Mouse (Mus musculus): Measurements from ENCODE around the gene Akain1. TPM values are rescaled to one million over a fixed set of nuclear protein-coding genes. Genes with fewer than 3 reads are reported as not detected.

Gene Akain1
- polyA plus RNA-seq, 1 experiment = not detected

- Histone ChIP-seq H3K4me3 (ENCODE audit: insufficient read depth, poor library complexity, severe bottlenecking) (no peak overlapping the region), H3ac (ENCODE audit: control insufficient read depth, insufficient read length, low read depth) (no peak overlapping the region), H3K36me3 (ENCODE audit: control insufficient read depth, insufficient read depth) (no peaks in the 10 kb centered on the region), H3K79me3 (ENCODE audit: low read depth) (no peaks in the 10 kb centered on the region), H3K27me3 (ENCODE audit: control insufficient read depth, insufficient read depth, insufficient read length) (no peaks in the 10 kb centered on the region), H3K79me2 (ENCODE audit: control insufficient read depth, insufficient read depth) (no peaks in the 10 kb centered on the region)
- TF ChIP-seq MYOD1 (IDR thresholded peaks at IDR 0.05; ENCODE audit: control insufficient read depth, insufficient read length, low read depth) (no peak), USF1 (IDR thresholded peaks at IDR 0.05; ENCODE audit: low read depth) (no peak), FOSL1 (IDR thresholded peaks at IDR 0.05; ENCODE audit: insufficient read depth, low read length, poor library complexity, severe bottlenecking) (no peak), CEBPB (IDR thresholded peaks at IDR 0.05; ENCODE audit: low read depth) (no peak), MYOG (IDR thresholded peaks at IDR 0.05; ENCODE audit: control insufficient read depth, extremely low read depth, insufficient read length) (no peak), MAX (IDR thresholded peaks at IDR 0.05) (no peak), CTCF (IDR thresholded peaks at IDR 0.05; ENCODE audit: control insufficient read depth, insufficient read depth, insufficient read length) (no peak)
These were observed 700 bp downstream of the Akain1 start for GRCm38 (mm10) chr17:69439571-69440480.

DNA sequence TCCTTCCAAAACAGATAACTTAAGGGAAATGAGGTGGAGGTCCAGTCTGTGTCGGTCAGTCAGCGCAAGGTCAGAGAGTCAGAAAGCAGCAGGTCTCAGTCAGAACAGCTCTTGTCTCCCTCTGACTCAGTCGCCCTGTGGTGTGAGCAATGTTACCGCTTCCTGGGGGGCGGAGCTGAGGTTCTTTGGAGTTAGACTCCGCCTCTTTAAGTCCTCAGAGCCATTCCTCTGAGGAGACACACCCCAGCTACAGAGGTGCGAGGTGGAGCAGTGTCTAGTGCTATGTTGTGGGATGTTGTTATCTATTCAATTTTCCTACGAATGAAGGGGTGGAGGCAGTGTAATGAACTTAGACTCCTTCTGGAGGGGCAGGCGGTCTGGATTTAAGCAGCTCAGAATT lies 1.9 kb downstream of the Akain1 start:
- no peaks in the 10 kb centered on the region for H3K27me3 ChIP-seq (ENCODE audit: control insufficient read depth, insufficient read depth, insufficient read length)
- no peak for TF ChIP-seq FOSL1 (IDR thresholded peaks at IDR 0.05; ENCODE audit: insufficient read depth, low read length, poor library complexity, severe bottlenecking)
- TF ChIP-seq MYOD1 (IDR thresholded peaks at IDR 0.05; ENCODE audit: control insufficient read depth, insufficient read length, low read depth) = no peak
- no peak for TF ChIP-seq CTCF (IDR thresholded peaks at IDR 0.05; ENCODE audit: control insufficient read depth, insufficient read depth, insufficient read length)
- no peak for TF ChIP-seq USF1 (IDR thresholded peaks at IDR 0.05; ENCODE audit: low read depth)
- no peak for TF ChIP-seq CEBPB (IDR thresholded peaks at IDR 0.05; ENCODE audit: low read depth)
- no peak for TF ChIP-seq MYOG (IDR thresholded peaks at IDR 0.05; ENCODE audit: control insufficient read depth, extremely low read depth, insufficient read length)
- TF ChIP-seq MAX (IDR thresholded peaks at IDR 0.05) = no peak
- H3K79me3 ChIP-seq (ENCODE audit: low read depth) = no peaks in the 10 kb centered on the region

DNA sequence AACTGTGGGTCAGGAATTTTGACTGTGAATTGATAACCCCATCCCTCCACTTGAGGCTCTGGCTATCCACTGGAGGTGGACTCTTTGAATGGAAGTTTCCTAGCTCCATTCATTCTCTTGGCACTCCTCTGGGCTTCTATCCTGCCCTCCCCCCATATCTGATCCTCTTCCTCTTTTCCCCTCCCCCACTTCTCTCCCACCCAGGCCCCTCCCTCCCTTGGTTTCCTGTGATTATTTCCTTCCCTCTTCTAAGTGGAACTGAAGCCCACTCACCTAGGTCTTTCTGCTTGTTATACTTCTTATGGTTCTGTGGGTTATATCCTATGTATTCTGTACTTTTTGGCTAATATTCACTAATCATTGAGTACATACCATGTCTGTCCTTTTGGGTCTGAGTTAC lies 9.6 kb downstream of the Akain1 start:
- TF ChIP-seq CEBPB (IDR thresholded peaks at IDR 0.05; ENCODE audit: low read depth) (no peak), CTCF (IDR thresholded peaks at IDR 0.05; ENCODE audit: control insufficient read depth, insufficient read depth, insufficient read length) (no peak), FOSL1 (IDR thresholded peaks at IDR 0.05; ENCODE audit: insufficient read depth, low read length, poor library complexity, severe bottlenecking) (no peak), MYOG (IDR thresholded peaks at IDR 0.05; ENCODE audit: control insufficient read depth, extremely low read depth, insufficient read length) (no peak), MYOD1 (IDR thresholded peaks at IDR 0.05; ENCODE audit: control insufficient read depth, insufficient read length, low read depth) (no peak), USF1 (IDR thresholded peaks at IDR 0.05; ENCODE audit: low read depth) (no peak), MAX (IDR thresholded peaks at IDR 0.05) (no peak)

More for the DNA sequence above, 1.9 kb downstream of the Akain1 start:
- H3ac ChIP-seq (ENCODE audit: control insufficient read depth, insufficient read length, low read depth) = no peak overlapping the region
- H3K4me3 ChIP-seq (ENCODE audit: insufficient read depth, poor library complexity, severe bottlenecking) = no peak overlapping the region
- H3K36me3 ChIP-seq (ENCODE audit: control insufficient read depth, insufficient read depth) = no peaks in the 10 kb centered on the region
- no peaks in the 10 kb centered on the region for H3K79me2 ChIP-seq (ENCODE audit: control insufficient read depth, insufficient read depth)

GRCm38 (mm10) chr17:69461680-69462079 lies 22.6 kb downstream of the Akain1 start:
- Histone ChIP-seq H3ac (ENCODE audit: control insufficient read depth, insufficient read length, low read depth) (no peak overlapping the region), H3K27me3 (ENCODE audit: control insufficient read depth, insufficient read depth, insufficient read length) (no peaks in the 10 kb centered on the region), H3K79me3 (ENCODE audit: low read depth) (no peaks in the 10 kb centered on the region), H3K36me3 (ENCODE audit: control insufficient read depth, insufficient read depth) (no peaks in the 10 kb centered on the region), H3K79me2 (ENCODE audit: control insufficient read depth, insufficient read depth) (no peaks in the 10 kb centered on the region), H3K4me3 (ENCODE audit: insufficient read depth, poor library complexity, severe bottlenecking) (no peak overlapping the region)
- TF ChIP-seq FOSL1 (IDR thresholded peaks at IDR 0.05; ENCODE audit: insufficient read depth, low read length, poor library complexity, severe bottlenecking) = no peak
- TF ChIP-seq CEBPB (IDR thresholded peaks at IDR 0.05; ENCODE audit: low read depth) = no peak
- no peak for TF ChIP-seq MAX (IDR thresholded peaks at IDR 0.05)
- no peak for TF ChIP-seq USF1 (IDR thresholded peaks at IDR 0.05; ENCODE audit: low read depth)
- no peak for TF ChIP-seq CTCF (IDR thresholded peaks at IDR 0.05; ENCODE audit: control insufficient read depth, insufficient read depth, insufficient read length)
- no peak for TF ChIP-seq MYOG (IDR thresholded peaks at IDR 0.05; ENCODE audit: control insufficient read depth, extremely low read depth, insufficient read length)
- TF ChIP-seq MYOD1 (IDR thresholded peaks at IDR 0.05; ENCODE audit: control insufficient read depth, insufficient read length, low read depth) = no peak

More for the DNA sequence above, 9.6 kb downstream of the Akain1 start:
- Histone ChIP-seq H3K79me3 (ENCODE audit: low read depth) (no peaks in the 10 kb centered on the region), H3K4me3 (ENCODE audit: insufficient read depth, poor library complexity, severe bottlenecking) (no peak overlapping the region), H3K36me3 (ENCODE audit: control insufficient read depth, insufficient read depth) (no peaks in the 10 kb centered on the region), H3K27me3 (ENCODE audit: control insufficient read depth, insufficient read depth, insufficient read length) (no peaks in the 10 kb centered on the region), H3K79me2 (ENCODE audit: control insufficient read depth, insufficient read depth) (no peaks in the 10 kb centered on the region), H3ac (ENCODE audit: control insufficient read depth, insufficient read length, low read depth) (no peak overlapping the region)

- Histone ChIP-seq H3K79me2 (ENCODE audit: control insufficient read depth, insufficient read depth) (no peaks in the 10 kb centered on the region), H3K4me3 (ENCODE audit: insufficient read depth, poor library complexity, severe bottlenecking) (no peak overlapping the region), H3K79me3 (ENCODE audit: low read depth) (no peaks in the 10 kb centered on the region), H3K36me3 (ENCODE audit: control insufficient read depth, insufficient read depth) (no peaks in the 10 kb centered on the region), H3K27me3 (ENCODE audit: control insufficient read depth, insufficient read depth, insufficient read length) (no peaks in the 10 kb centered on the region), H3ac (ENCODE audit: control insufficient read depth, insufficient read length, low read depth) (no peak overlapping the region)
- TF ChIP-seq CTCF (IDR thresholded peaks at IDR 0.05; ENCODE audit: control insufficient read depth, insufficient read depth, insufficient read length) (no peak), MYOG (IDR thresholded peaks at IDR 0.05; ENCODE audit: control insufficient read depth, extremely low read depth, insufficient read length) (no peak), MAX (IDR thresholded peaks at IDR 0.05) (no peak), USF1 (IDR thresholded peaks at IDR 0.05; ENCODE audit: low read depth) (no peak), CEBPB (IDR thresholded peaks at IDR 0.05; ENCODE audit: low read depth) (no peak), MYOD1 (IDR thresholded peaks at IDR 0.05; ENCODE audit: control insufficient read depth, insufficient read length, low read depth) (no peak), FOSL1 (IDR thresholded peaks at IDR 0.05; ENCODE audit: insufficient read depth, low read length, poor library complexity, severe bottlenecking) (no peak)
These were observed 23.9 kb downstream of the Akain1 start for GRCm38 (mm10) chr17:69463037-69463436.

Measured in C2C12 (cell line).